Mouse (Mus musculus): ENCODE results near the gene Ccdc153.

GRCm38 (mm10) chr9:44212406-44212805, 28.1 kb upstream of the Ccdc153 start:
- TF ChIP-seq GATA1 (IDR thresholded peaks at IDR 0.05; ENCODE audit: borderline replicate concordance, low read length), result no peak
- no peak for TF ChIP-seq FLI1 (IDR thresholded peaks at IDR 0.05; ENCODE audit: low read length)

Data from megakaryocyte, embryonic 14.5 days (primary cell).